Mouse (Mus musculus) liver, adult 2 months (tissue): ENCODE data around the gene Xxylt1. TPM values are rescaled to one million over a fixed set of nuclear protein-coding genes. Genes with fewer than 3 reads are reported as not detected.
"Not testable (repeated sequence)": the region's sequence is repeated elsewhere in the genome, so short reads cannot be mapped to it uniquely, and the experiment has no call there.

Experiments
- DNase-seq: peaks from one replicate; pipeline ENCODE4 v3.0.0-alpha.2; 2011; ENCODE audit warnings: low read depth, low spot score; ENCODE audit errors: extremely low read depth
- H3K27ac ChIP-seq: fragments of 200-500 bp; replicated peaks from 2 replicates; pipeline ENCODE4 v1.5.1; 2012; ENCODE audit warnings: low read depth, mild to moderate bottlenecking, control low read depth, inconsistent platforms, low read length; ENCODE audit not compliant: insufficient read depth
- H3K27me3 ChIP-seq: fragments of 200-500 bp; 2 replicates; pipeline ENCODE4 v1.6.1; 2012; ENCODE audit warnings: mild to moderate bottlenecking, moderate library complexity, low read length, inconsistent platforms; ENCODE audit not compliant: control insufficient read depth, insufficient read depth
- H3K36me3 ChIP-seq: fragments of 200-500 bp; 2 replicates; pipeline ENCODE4 v1.6.1; 2012; ENCODE audit warnings: low read length, inconsistent platforms; ENCODE audit not compliant: control insufficient read depth, insufficient read depth
- H3K4me1 ChIP-seq: fragments of 200-500 bp; 2 replicates; pipeline ENCODE4 v1.6.1; 2011; ENCODE audit warnings: low read length; ENCODE audit not compliant: control insufficient read depth, insufficient read depth
- H3K4me3 ChIP-seq: fragments of 200-500 bp; 2 replicates; pipeline ENCODE4 v1.5.1; 2011; ENCODE audit warnings: low read depth, mild to moderate bottlenecking, control low read depth, low read length, moderate library complexity; ENCODE audit not compliant: insufficient read depth
- H3K79me2 ChIP-seq: fragments of 200-500 bp; 2 replicates; pipeline ENCODE4 v1.6.1; 2012; ENCODE audit warnings: inconsistent platforms, mild to moderate bottlenecking, low read length, moderate library complexity; ENCODE audit not compliant: control insufficient read depth, insufficient read depth
- H3K9ac ChIP-seq: fragments of 200-500 bp; 2 replicates; pipeline ENCODE4 v1.6.1; 2012; ENCODE audit warnings: low read depth, mild to moderate bottlenecking, control low read depth, inconsistent platforms, low read length
- CTCF ChIP-seq: fragments of 200-500 bp; IDR thresholded peaks from 2 replicates; pipeline ENCODE4 v1.5.1; 2011; ENCODE audit warnings: low read depth, low read length, control low read depth
- POLR2A ChIP-seq: fragments of 200-500 bp; IDR thresholded peaks from 2 replicates; pipeline ENCODE4 v1.6.1; 2011; ENCODE audit warnings: low read length, control low read depth; ENCODE audit not compliant: insufficient read depth; ENCODE audit errors: extremely low read depth
- WGBS: fragments of 180-500 bp; shearing (Covaris S2); methylation state at CpG from one replicate; pipeline ENCODE4 v1.1.7; 2018; 5-methylcytosine and 5-hydroxymethylcytosine counted together
- polyA plus RNA-seq: library from polyadenylated mRNA; depleted of rRNA; stranded (reverse); fragments of >200 nt; gene quantifications from 2 replicates; pipeline ENCODE4 v1.2.3, GENCODE M21; 2012
- total RNA-seq: library from RNA; depleted of rRNA; stranded (reverse); fragments of >200 nt; gene quantifications from 2 replicates; pipeline ENCODE4 v1.2.3, GENCODE M21; 2014

Gene Xxylt1
- total and polyA plus RNA-seq, 2 experiments = 1.1 to 2.1 TPM

- 94% methylated on average over 5 of the region's 5 CpGs for whole genome bisulfite sequencing
Observed at GRCm38 (mm10) chr16:31010443-31010842, 70.8 kb downstream of the Xxylt1 start.

GRCm38 (mm10) chr16:31008326-31008725 is 72.9 kb downstream of the Xxylt1 start:
- no peak overlapping the region for H3K27ac ChIP-seq
- no peak for DNase-seq
- no peak overlapping the region for H3K4me3 ChIP-seq
- H3K27me3 ChIP-seq = no peaks in the 10 kb centered on the region
- H3K9ac ChIP-seq = no peak overlapping the region
- WGBS = 76% methylated on average over 7 of the region's 7 CpGs
- H3K79me2 ChIP-seq = no peaks in the 10 kb centered on the region
- TF ChIP-seq POLR2A = no peak
- no peak for TF ChIP-seq CTCF
- no peaks in the 10 kb centered on the region for H3K36me3 ChIP-seq
- peaks cover 7% of the 10 kb centered on the region; the same call in 1 of the 2 replicates for H3K4me1 ChIP-seq

More at GRCm38 (mm10) chr16:31010443-31010842, 70.8 kb downstream of the Xxylt1 start:
- no peaks in the 10 kb centered on the region for H3K36me3 ChIP-seq
- no peak overlapping the region for H3K4me3 ChIP-seq
- no peak overlapping the region for H3K27ac ChIP-seq
- H3K27me3 ChIP-seq = no peaks in the 10 kb centered on the region
- DNase-seq = no peak
- H3K9ac ChIP-seq = no peak overlapping the region
- H3K4me1 ChIP-seq = no peaks in the 10 kb centered on the region
- no peaks in the 10 kb centered on the region for H3K79me2 ChIP-seq
- TF ChIP-seq CTCF (no peak), POLR2A (no peak)

GRCm38 (mm10) chr16:31007582-31007981 is 73.7 kb downstream of the Xxylt1 start:
- TF ChIP-seq CTCF (no peak), POLR2A (no peak)
- H3K27ac ChIP-seq = no peak overlapping the region; the same call in 1 of the 2 replicates
- no peak for DNase-seq
- no peak overlapping the region for H3K9ac ChIP-seq
- H3K4me3 ChIP-seq = no peak overlapping the region
- H3K27me3 ChIP-seq = no peaks in the 10 kb centered on the region
- H3K36me3 ChIP-seq = no peaks in the 10 kb centered on the region
- H3K79me2 ChIP-seq = no peaks in the 10 kb centered on the region
- WGBS = 90% methylated on average over 12 of the region's 12 CpGs
- peaks cover 7% of the 10 kb centered on the region; the same call in 1 of the 2 replicates for H3K4me1 ChIP-seq

GRCm38 (mm10) chr16:31005693-31006092 is 75.5 kb downstream of the Xxylt1 start:
- no peaks in the 10 kb centered on the region for H3K36me3 ChIP-seq
- no peaks in the 10 kb centered on the region for H3K79me2 ChIP-seq
- no peak overlapping the region for H3K4me3 ChIP-seq
- H3K9ac ChIP-seq = no peak overlapping the region
- TF ChIP-seq POLR2A (no peak), CTCF (no peak)
- peaks cover 9% of the 10 kb centered on the region; the same call in 1 of the 2 replicates for H3K4me1 ChIP-seq
- 65% methylated on average over 7 of the region's 7 CpGs for WGBS
- no peaks in the 10 kb centered on the region for H3K27me3 ChIP-seq
- no peak for DNase-seq
- H3K27ac ChIP-seq = peak overlapping the region; percentile 55; the same call in 1 of the 2 replicates

- Histone ChIP-seq H3K4me3 (no peak overlapping the region), H3K79me2 (no peaks in the 10 kb centered on the region), H3K36me3 (no peaks in the 10 kb centered on the region), H3K4me1 (peaks cover 11% of the 10 kb centered on the region; the same call in 1 of the 2 replicates), H3K9ac (no peak overlapping the region), H3K27ac (no peak overlapping the region; the same call in none of the 2 replicates), H3K27me3 (no peaks in the 10 kb centered on the region)
- no peak for DNase-seq
- WGBS = 71% methylated on average over 2 of the region's 2 CpGs
- TF ChIP-seq POLR2A = no peak
- no peak for TF ChIP-seq CTCF
Observed at GRCm38 (mm10) chr16:31004321-31004682, 76.9 kb downstream of the Xxylt1 start.

- 14% methylated on average over 10 of the region's 10 CpGs for WGBS
- not testable (repeated sequence) for H3K79me2 ChIP-seq, H3K9ac ChIP-seq, H3K36me3 ChIP-seq, H3K27me3 ChIP-seq, H3K4me3 ChIP-seq
- Histone ChIP-seq H3K4me1 (peaks cover 14% of the 10 kb centered on the region), H3K27ac (peak overlapping the region; percentile 34; the same call in 1 of the 2 replicates)
- DNase-seq = peak; percentile 54
Observed at GRCm38 (mm10) chr16:31003592-31004320, 77.5 kb downstream of the Xxylt1 start.
